Mouse (Mus musculus): ENCODE measurements at regions not wholly inside any gene's neighbourhood (a gene's known extent, or its start where the extent isn't known, plus 50 kb on each side); places are given as distances from the start of the nearest gene placed in this dataset.

- no peak for DNase-seq (ENCODE audit: low spot score)
Measured at GRCm38 (mm10) chr11:43952151-43952550, 51.1 kb upstream of the Adra1b start.

- no peak for DNase-seq (ENCODE audit: low spot score)
Measured at GRCm38 (mm10) chr11:43958241-43958975, 57.4 kb upstream of the Adra1b start.

- DNase-seq (ENCODE audit: low spot score) = no peak
Measured at GRCm38 (mm10) chr11:43958976-43959315, 57.9 kb upstream of the Adra1b start.

GRCm38 (mm10) chr11:43960348-43961105, 59.5 kb upstream of the Adra1b start:
- DNase-seq (ENCODE audit: low spot score) = no peak

GRCm38 (mm10) chr11:43961398-43962070, 60.5 kb upstream of the Adra1b start:
- no peak for DNase-seq (ENCODE audit: low spot score)

DNA sequence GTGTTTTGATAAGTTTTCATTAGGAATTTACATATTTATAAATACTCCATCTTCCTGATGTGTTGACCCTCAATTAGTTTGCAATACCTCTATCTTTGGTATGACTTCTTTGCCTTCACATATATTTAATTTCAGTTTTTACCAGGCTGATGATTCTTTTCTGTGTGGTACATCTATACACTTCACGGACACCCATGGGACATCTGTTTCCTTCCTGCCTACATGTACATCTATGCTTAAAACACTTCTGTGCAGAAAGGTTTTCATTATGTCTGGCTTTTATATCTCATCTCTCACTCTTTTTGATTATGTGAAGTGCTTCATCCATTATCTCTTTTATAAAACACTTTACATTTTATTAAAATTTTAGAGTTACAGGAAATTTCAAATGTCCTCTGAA, 66.8 kb upstream of the Adra1b start:
- DNase-seq (ENCODE audit: low spot score) = no peak

- DNase-seq (ENCODE audit: low spot score) = no peak
Measured at GRCm38 (mm10) chr11:43971886-43972285, 70.9 kb upstream of the Adra1b start.

DNA sequence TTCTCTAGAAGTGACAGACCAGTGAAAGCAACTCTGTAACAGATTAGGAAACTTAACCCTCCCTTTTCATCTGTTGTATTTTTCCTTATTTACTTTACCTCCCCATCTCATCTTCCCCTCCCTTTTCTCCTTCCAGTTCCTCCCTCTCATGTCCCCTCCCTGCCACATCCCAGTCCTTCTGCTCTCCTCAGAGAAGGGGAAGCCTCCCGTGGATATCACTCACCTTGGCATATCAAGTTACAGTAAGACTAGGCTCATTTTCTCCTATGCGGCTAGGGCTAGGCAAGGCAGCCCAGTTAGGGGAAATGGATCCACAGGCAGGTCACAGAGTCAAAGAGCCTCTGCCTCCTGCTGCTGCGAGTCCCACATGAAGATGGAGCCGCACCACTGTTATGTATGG, 75.0 kb upstream of the Adra1b start:
- no peak for DNase-seq (ENCODE audit: low spot score)

DNA sequence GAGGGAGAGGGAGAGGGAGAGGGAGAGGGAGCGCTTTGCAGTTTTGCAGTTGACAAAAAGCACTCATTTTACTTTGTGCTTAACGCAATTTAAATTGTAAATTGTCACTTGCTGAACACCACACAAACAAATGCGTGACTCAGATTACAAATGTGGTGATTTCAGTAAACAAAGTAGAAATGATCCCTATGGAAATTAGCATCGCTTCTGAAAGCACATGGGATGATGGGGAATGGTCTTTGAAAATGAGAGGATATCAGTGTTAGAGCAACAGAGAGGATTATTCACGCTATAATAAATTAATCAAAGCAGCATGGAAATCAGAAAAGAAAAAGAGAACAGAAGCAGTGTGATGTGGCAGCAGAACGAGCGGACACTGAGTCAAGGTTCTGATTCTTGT, 78.4 kb upstream of the Adra1b start:
- no peak for DNase-seq (ENCODE audit: low spot score)

- no peak for DNase-seq (ENCODE audit: low spot score)
Measured at GRCm38 (mm10) chr11:43980444-43980843, 79.4 kb upstream of the Adra1b start.

DNA sequence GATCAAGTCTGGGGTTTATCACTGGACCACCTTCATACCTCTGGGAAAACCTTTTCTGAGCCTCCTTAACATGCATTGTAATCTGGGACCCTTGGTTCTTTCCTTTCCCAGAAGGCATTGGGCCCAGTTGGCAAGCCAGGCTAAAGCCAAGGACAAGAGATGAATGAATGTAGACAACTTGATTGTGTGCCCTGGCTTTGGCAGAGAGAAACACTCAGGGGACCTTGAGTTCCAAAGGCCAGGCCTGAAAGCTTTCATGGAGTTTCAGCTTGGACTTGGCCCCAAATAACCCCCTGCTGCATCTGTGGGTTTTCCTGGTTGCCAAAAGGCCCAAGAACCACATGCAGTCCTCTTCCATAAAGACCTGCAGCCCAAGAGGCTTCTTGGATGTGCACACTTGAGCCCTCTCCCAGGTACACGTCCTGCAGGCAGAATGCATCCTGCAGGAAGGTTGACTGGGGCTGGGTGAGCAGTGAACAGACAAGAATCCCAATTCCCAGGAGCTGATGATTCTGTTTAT, 89.0 kb upstream of the Adra1b start:
- DNase-seq (ENCODE audit: low spot score) = no peak

DNA sequence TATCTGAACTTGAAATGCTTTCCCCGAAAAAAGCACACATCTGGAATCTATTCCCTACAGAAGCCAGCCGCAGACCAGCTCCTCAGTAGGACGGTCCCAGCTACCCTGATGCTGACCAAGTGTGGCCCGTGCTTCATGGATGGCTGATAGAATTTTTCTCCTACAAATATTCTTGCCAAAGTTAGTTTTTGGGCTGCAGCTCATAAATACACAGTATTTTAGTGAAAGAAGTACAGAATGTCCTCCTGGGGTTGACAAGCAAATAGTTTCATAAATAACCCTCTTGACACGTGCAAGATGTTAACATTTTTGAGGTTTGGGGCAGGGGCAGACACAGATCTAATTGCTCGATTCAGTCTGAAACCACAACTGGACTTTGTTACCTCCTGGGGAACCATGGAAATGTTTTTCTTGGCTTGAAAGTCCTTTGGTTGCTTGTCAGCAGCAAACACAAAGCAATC, 91.0 kb upstream of the Adra1b start:
- no peak for DNase-seq (ENCODE audit: low spot score)

DNA sequence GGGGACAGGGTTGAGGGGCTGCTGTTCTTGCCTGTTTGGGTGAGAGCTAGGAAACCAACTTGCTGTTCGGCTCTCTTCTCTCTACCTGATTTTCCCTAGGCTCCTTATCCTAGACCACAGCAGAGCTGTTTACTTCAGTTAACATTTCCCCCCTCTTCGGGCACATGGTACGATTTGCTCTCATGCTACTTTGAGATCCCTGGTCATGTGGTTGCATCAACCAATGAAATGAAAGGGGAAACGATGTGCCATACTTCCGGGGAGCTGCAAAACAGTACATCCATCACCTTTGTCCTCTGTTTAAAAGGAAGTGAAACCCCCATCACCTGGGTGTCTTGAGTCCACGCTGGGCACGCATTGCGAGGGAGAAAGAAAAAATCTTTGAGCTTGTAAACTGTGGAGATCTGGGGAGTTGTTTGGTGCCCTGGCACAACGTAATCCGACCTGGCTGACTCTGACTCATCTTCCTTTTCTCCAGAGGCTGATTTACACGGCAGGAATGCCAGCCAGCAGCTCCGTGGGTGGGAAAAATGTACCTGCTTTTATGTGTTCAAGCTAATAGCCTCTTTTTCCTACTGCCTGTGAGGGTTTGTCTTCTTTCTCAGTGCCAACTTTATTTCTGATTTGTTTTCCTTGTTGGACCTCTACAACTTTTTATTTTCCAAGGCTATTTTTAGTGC, 97.2 kb upstream of the Adra1b start:
- no peak for DNase-seq (ENCODE audit: low spot score)

DNA sequence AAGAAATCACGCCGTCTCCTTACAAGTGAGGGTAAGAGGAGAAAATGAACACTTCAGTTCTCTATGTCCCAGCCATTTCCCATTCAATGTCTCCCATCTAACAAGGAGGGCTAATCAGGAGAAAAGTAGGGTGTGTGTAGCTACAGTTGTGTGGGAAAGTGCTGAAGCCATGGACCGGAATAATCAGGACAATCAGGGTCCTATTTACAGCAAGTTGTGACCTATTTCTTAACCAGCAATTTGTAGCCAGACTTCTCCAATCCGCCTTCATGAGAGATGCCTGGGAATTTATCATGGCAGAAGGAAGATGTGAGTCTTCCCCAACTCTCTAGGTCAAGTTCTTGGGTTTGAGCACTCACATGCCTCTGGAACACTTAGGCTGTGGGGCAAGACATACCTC, 99.0 kb upstream of the Adra1b start:
- DNase-seq (ENCODE audit: low spot score) = no peak

GRCm38 (mm10) chr11:44001843-44002589, 101.0 kb upstream of the Adra1b start:
- DNase-seq (ENCODE audit: low spot score) = no peak

DNA sequence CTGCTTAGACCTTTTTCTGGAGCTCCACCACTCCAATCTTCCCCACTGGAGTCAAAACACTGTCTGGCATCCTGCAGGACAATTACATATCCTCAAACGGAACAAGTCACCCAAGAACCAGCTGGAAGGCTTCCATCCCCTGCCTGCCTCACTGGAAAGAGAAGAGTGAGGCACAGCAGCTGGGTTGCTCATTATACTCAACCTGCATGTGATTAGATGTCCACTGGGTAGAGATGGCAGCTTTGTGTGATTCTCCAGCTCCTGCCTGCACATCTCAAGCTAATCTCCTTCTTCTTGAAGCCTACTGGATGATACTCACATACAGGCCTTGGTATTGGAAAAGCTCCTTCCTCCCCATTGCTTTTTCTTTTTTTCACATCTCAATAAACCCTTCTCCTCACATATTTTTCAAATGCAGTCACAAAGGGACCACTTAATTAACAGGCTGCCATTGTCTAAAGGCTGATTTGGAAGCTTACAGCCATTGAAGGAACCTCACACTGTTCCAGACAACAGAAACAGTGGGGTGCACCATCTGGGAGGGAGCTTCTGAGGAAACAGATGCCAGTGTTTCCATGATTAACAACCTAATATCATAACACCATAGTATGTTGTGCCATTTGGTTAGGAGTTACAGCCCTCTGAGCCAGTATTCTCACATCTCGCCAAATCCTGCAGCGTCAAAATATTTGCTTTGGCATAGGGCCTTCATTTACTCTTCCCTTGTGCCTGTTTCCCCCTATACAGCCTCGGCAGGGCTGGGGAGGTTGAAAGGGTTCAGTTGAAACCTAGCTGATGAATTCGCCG, 101.9 kb upstream of the Adra1b start:
- no peak for DNase-seq (ENCODE audit: low spot score)

- no peak for DNase-seq (ENCODE audit: low spot score)
Measured at GRCm38 (mm10) chr11:44007526-44008040, 106.6 kb upstream of the Adra1b start.

DNA sequence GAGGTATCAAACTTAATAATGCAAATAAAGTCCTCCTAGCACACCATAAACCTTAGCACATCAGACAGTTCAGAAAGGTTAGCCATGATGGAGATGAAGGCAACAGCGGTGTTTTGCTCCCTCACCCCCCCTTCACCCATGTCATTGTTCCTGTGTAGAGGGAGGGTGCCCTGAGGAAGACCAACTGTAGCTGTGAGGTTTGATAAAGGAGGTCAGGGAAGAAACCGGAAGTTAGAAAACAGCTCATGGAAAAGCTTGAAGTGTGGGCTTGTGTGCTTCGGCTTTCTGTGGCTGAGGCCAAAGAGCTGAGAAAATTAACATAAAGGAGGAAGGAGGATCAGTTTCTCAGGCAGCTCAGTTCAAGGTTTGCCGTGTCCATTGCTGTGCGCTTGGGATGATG, 111.3 kb upstream of the Adra1b start:
- no peak for DNase-seq (ENCODE audit: low spot score)

DNA sequence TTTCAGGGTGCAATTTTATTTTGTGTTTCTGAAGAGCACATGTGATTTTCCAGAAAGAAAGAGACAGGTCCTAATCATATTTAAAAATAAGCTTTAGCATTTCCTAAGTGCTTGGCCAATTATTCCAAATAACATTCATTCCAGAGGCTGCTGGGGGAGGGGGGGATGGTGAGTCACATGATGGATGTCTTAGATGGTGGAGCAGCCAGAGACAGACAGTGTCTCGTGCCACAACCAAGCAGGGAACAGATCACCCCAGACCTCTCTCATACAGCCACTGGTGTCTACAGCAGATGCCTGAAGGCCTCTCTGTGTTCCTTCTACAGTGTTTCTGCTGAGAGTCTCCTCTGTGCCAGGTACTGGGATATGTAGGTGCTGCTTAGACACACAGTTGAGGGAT, 112.8 kb upstream of the Adra1b start:
- DNase-seq (ENCODE audit: low spot score) = no peak

DNA sequence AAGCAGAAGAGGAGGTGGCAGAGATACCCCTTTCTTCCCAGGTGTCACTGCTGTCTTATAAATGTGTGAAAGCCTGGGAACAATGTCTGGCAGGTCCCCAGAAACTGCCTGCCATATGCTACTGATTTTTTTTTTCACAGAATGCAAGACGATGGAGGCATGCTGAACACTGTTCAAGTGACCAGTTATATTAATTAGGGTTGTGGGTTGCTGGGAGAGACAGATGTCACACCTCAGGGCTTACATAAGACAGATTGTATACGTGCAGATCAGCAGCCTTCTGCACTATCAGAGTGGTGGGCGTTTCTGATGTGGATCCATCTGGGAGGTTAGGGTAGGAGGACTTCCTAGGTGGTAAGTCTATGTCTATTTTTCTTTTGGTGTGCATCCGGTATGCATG, 120.6 kb upstream of the Adra1b start:
- DNase-seq (ENCODE audit: low spot score) = no peak

All from thymus, postnatal 0 days (tissue).